Mouse (Mus musculus): ENCODE data around the gene Slc1a2. TPM values are rescaled to one million over a fixed set of nuclear protein-coding genes. Genes with fewer than 3 reads are reported as not detected.

The Slc1a2 gene
- total and polyA plus RNA-seq, 3 experiments, result 0.08 TPM; not detected in 2

DNA sequence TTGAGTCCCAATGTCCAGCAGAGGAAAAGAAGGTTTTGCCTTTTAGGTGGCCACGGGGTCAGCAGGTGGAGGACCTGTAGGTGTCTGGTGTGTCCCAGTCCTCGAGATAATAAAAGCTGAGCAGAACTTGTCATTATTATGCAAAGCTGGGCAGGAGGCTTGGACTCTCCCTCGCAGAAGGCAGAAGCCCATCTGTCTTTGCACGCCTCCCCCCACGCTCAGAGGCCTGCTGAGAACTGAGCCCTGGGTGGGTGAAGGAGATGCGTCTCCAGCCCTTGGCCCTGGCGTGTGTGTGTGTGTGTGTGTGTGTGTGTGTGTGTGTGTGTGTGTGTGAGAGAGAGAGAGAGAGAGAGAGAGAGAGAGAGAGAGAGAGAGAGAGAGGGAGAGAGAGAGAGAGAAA is 733 bp upstream of the Slc1a2 start:
- Histone ChIP-seq H3K79me2 (ENCODE audit: control insufficient read depth, insufficient read depth, low read length, poor library complexity) (no peaks in the 10 kb centered on the region), H3K4me1 (ENCODE audit: control insufficient read depth in 1 of 2, insufficient read depth in 2 of 2, low read length in 2 of 2) (no peaks in the 10 kb centered on the region), H3K27ac (ENCODE audit: control insufficient read depth, low read depth, low read length) (no peak overlapping the region), H3K4me3 (ENCODE audit: control insufficient read depth in 1 of 2, insufficient read depth in 1 of 2, low read depth in 2 of 2, low read length in 2 of 2) (no peak overlapping the region), H3K27me3 (ENCODE audit: control insufficient read depth in 1 of 2, insufficient read depth in 2 of 2, low read length in 2 of 2) (peaks cover 5 to 9% of the 10 kb centered on the region in 2 experiments), H3K9ac (ENCODE audit: control insufficient read depth, low read depth, low read length, poor library complexity, severe bottlenecking) (no peak overlapping the region), H3K9me3 (replicated peaks; ENCODE audit: insufficient read depth, low read length) (no peaks in the 10 kb centered on the region), H3K36me3 (ENCODE audit: control insufficient read depth in 1 of 2, insufficient read depth in 2 of 2, low read length in 2 of 2) (no peaks in the 10 kb centered on the region)
- DNase-seq (ENCODE audit: low read depth, low spot score), result no peak
- no peak for TF ChIP-seq POLR2A (IDR thresholded peaks at IDR 0.05; ENCODE audit: control insufficient read depth in 1 of 2, insufficient read depth in 1 of 2, low read depth in 1 of 2, low read length in 2 of 2, poor library complexity in 1 of 2)
- no peak for TF ChIP-seq USF2 (IDR thresholded peaks at IDR 0.05; ENCODE audit: borderline replicate concordance in 1 of 2, insufficient read depth in 1 of 2, low read depth in 1 of 2, low read length in 2 of 2)
- no peak for TF ChIP-seq MYB (IDR thresholded peaks at IDR 0.05; ENCODE audit: low read depth, low read length)
- no peak for TF ChIP-seq RAD21 (IDR thresholded peaks at IDR 0.05; ENCODE audit: low read depth, low read length)
- TF ChIP-seq HCFC1 (IDR thresholded peaks at IDR 0.05; ENCODE audit: low read depth, low read length), result no peak
- TF ChIP-seq USF1 (IDR thresholded peaks at IDR 0.05; ENCODE audit: low read depth, low read length), result no peak
- TF ChIP-seq CHD2 (IDR thresholded peaks at IDR 0.05; ENCODE audit: low read length), result no peak
- no peak for TF ChIP-seq MYC (IDR thresholded peaks at IDR 0.05; ENCODE audit: low read depth, low read length)
- TF ChIP-seq EP300 (IDR thresholded peaks at IDR 0.05; ENCODE audit: low read depth in 1 of 2, low read length in 2 of 2), result no peak
- TF ChIP-seq KAT2A (conservative IDR thresholded peaks at IDR 0.05; ENCODE audit: low read depth, low read length), result no peak
- TF ChIP-seq POLR2AphosphoS2 (IDR thresholded peaks at IDR 0.05; ENCODE audit: low read length), result no peak
- no peak for TF ChIP-seq POLR2AphosphoS5 (IDR thresholded peaks at IDR 0.05; ENCODE audit: borderline replicate concordance, low read depth, low read length)
- no peak for TF ChIP-seq RCOR1 (IDR thresholded peaks at IDR 0.05; ENCODE audit: low read depth, low read length)
- TF ChIP-seq TBP (IDR thresholded peaks at IDR 0.05; ENCODE audit: low read depth, low read length), result no peak
- TF ChIP-seq NELFE (IDR thresholded peaks at IDR 0.05; ENCODE audit: low read depth, low read length), result no peak
- TF ChIP-seq MXI1 (IDR thresholded peaks at IDR 0.05; ENCODE audit: low read depth, low read length), result no peak
- TF ChIP-seq MAZ (IDR thresholded peaks at IDR 0.05; ENCODE audit: low read depth, low read length), result no peak

DNA sequence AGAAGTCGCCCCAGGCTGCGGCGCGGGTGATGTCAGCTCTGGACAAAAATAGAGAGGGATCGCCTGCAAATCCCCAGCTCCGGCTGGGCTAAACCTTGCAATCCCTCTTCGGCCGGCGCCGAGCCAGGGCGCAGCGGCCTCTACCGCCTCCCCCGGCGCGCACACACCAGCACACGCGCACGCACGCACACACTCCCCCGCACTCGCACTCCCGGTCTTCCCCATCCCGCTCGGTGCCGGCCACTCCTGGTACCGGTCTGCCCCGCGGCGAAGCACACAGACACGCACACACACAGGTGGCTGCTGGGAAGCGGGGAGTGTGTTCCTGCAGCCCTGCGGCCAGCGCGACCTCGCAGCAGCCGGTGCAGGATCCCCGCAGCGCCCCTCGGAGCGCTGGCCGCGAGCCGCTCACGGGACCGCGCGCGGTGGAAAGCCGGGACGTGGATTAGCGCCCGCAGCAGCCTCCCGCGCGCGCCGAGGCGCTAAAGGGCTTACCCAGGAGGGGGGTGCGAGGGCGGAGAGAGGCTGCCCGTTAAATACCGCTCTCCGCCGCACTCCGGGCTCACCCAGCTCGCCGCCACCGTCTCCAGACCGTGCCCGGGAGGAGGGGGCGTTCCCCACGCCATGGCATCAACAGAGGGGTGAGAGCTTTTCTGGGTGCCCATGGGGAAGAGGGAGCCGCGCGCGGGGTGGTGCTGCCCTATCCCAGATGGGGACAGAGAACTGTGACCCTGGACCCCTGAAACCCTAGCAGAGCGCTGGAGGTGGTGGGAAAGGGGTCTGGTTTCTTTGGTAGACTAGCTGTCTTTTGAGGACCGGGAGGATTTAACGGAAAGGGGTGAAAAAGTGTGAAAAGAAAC is 432 bp downstream of the Slc1a2 start:
- Histone ChIP-seq H3K79me2 (ENCODE audit: control insufficient read depth, insufficient read depth, low read length, poor library complexity) (no peaks in the 10 kb centered on the region), H3K36me3 (ENCODE audit: control insufficient read depth in 1 of 2, insufficient read depth in 2 of 2, low read length in 2 of 2) (no peaks in the 10 kb centered on the region), H3K9me3 (replicated peaks; ENCODE audit: insufficient read depth, low read length) (no peaks in the 10 kb centered on the region), H3K27ac (ENCODE audit: control insufficient read depth, low read depth, low read length) (no peak overlapping the region), H3K4me1 (ENCODE audit: control insufficient read depth in 1 of 2, insufficient read depth in 2 of 2, low read length in 2 of 2) (no peaks in the 10 kb centered on the region), H3K9ac (ENCODE audit: control insufficient read depth, low read depth, low read length, poor library complexity, severe bottlenecking) (no peak overlapping the region), H3K4me3 (ENCODE audit: control insufficient read depth in 1 of 2, insufficient read depth in 1 of 2, low read depth in 2 of 2, low read length in 2 of 2) (no peak overlapping the region), H3K27me3 (ENCODE audit: control insufficient read depth in 1 of 2, insufficient read depth in 2 of 2, low read length in 2 of 2) (peaks cover 3 to 8% of the 10 kb centered on the region in 2 experiments)
- TF ChIP-seq UBTF (IDR thresholded peaks at IDR 0.05; ENCODE audit: borderline replicate concordance, insufficient read depth, low read depth, low read length), result no peak
- no peak for DNase-seq (ENCODE audit: low read depth, low spot score)

All from MEL (cell line).